Comparison of ENCODE assay signal across 24 mouse cellular contexts in genomic region chr10:92075469-92075868, GRCm38 (mm10).
A peak's percentile ranks its signal among the peaks of the same experiment; 100 is the strongest.
DNase-seq lines count a peak whose midpoint lies in the region; ATAC-seq lines count a peak whose summit lies in the region.
"Had no signal": no experiment of that assay in that cellular context is flagged by ENCODE, and none has a peak within 500 bp of the region (broad histone marks: within the 10 kb centered on the region; RNA-seq: fewer than 3 reads in every experiment).

No protein-coding gene starts in this region.

- no peak for ATAC-seq in hindbrain, embryonic 11.5 days (ENCODE audit: low FRiP score)
- no peak; the same call in 1 of the 2 replicates for ATAC-seq in midbrain, embryonic 11.5 days (ENCODE audit: low FRiP score)
- no peak for ATAC-seq in neural tube, embryonic 14.5 days (ENCODE audit: low read depth)
- no peak for ATAC-seq in granulocyte monocyte progenitor cell, adult 5-6 weeks (replicated peaks; ENCODE audit: poor library complexity, severe bottlenecking)
- ATAC-seq: CD4-positive, CD25-positive, alpha-beta regulatory T cell, adult 4 months; intestine, postnatal 0 days had no signal

- H3K27me3 ChIP-seq in hindbrain, embryonic 11.5 days (ENCODE audit: control insufficient read depth, insufficient read depth, low read length), result no peaks in the 10 kb centered on the region
- no peaks in the 10 kb centered on the region for H3K27me3 ChIP-seq in midbrain, embryonic 11.5 days (ENCODE audit: control insufficient read depth, insufficient read depth, low read length)
- no peaks in the 10 kb centered on the region for H3K27me3 ChIP-seq in neural tube, embryonic 14.5 days (ENCODE audit: control insufficient read depth, insufficient read depth, low read length)
- H3K27me3 ChIP-seq: heart, embryonic 13.5 days; limb, embryonic 12.5 days; liver, embryonic 13.5 days; lung, embryonic 15.5 days; stomach, embryonic 15.5 days had no signal

- peaks cover 4% of the 10 kb centered on the region; the same call in 1 of the 2 replicates for H3K4me1 ChIP-seq in hindbrain, embryonic 11.5 days (replicated peaks; ENCODE audit: control insufficient read depth, insufficient read depth, low read length)
- peaks cover 45% of the 10 kb centered on the region for H3K4me1 ChIP-seq in midbrain, embryonic 11.5 days (ENCODE audit: control insufficient read depth, insufficient read depth, low read length)
- peaks cover 14% of the 10 kb centered on the region; the same call in 1 of the 2 replicates for H3K4me1 ChIP-seq in neural tube, embryonic 14.5 days (ENCODE audit: control insufficient read depth, insufficient read depth, low read length)
- H3K4me1 ChIP-seq: liver, embryonic 13.5 days; stomach, embryonic 15.5 days had no signal

- H3K9me3 ChIP-seq in hindbrain, embryonic 11.5 days (ENCODE audit: control insufficient read depth, low read length), result no peaks in the 10 kb centered on the region
- no peaks in the 10 kb centered on the region for H3K9me3 ChIP-seq in midbrain, embryonic 11.5 days (ENCODE audit: control insufficient read depth, low read length)
- H3K9me3 ChIP-seq in neural tube, embryonic 14.5 days (ENCODE audit: control insufficient read depth, low read length), result no peaks in the 10 kb centered on the region
- H3K9me3 ChIP-seq: heart, embryonic 13.5 days; limb, embryonic 12.5 days; liver, embryonic 13.5 days; lung, embryonic 15.5 days; stomach, embryonic 15.5 days had no signal

- H3K4me2 ChIP-seq in hindbrain, embryonic 11.5 days (replicated peaks; ENCODE audit: low read depth, low read length), result no peak overlapping the region
- no peak overlapping the region for H3K4me2 ChIP-seq in midbrain, embryonic 11.5 days
- no peak overlapping the region for H3K4me2 ChIP-seq in neural tube, embryonic 14.5 days (ENCODE audit: low read depth, low read length)
- H3K4me2 ChIP-seq: heart, embryonic 13.5 days; limb, embryonic 12.5 days; liver, embryonic 13.5 days; lung, embryonic 15.5 days; stomach, embryonic 15.5 days had no signal

- WGBS in hindbrain, embryonic 11.5 days, result 61% methylated on average over 8 of the region's 8 CpGs
- 19% methylated on average over 8 of the region's 8 CpGs for WGBS in midbrain, embryonic 11.5 days
- WGBS in neural tube, embryonic 14.5 days, result 43% methylated on average over 8 of the region's 8 CpGs

- no peak overlapping the region for H3K9ac ChIP-seq in hindbrain, embryonic 11.5 days (ENCODE audit: low read depth, low read length)
- no peak overlapping the region; the same call in 1 of the 2 replicates for H3K9ac ChIP-seq in midbrain, embryonic 11.5 days (ENCODE audit: low read length)
- no peak overlapping the region for H3K9ac ChIP-seq in neural tube, embryonic 14.5 days (replicated peaks; ENCODE audit: low read depth, low read length)
- H3K9ac ChIP-seq: heart, embryonic 13.5 days; limb, embryonic 12.5 days; liver, embryonic 13.5 days; lung, embryonic 15.5 days; stomach, embryonic 15.5 days had no signal

- no peak overlapping the region for H3K4me3 ChIP-seq in hindbrain, embryonic 11.5 days (ENCODE audit: low read depth, low read length)
- H3K4me3 ChIP-seq in midbrain, embryonic 11.5 days (ENCODE audit: low read depth, low read length), result no peak overlapping the region
- no peak overlapping the region for H3K4me3 ChIP-seq in neural tube, embryonic 14.5 days (ENCODE audit: low read depth, low read length)
- H3K4me3 ChIP-seq: erythroblast, embryonic 14.5 days; heart, embryonic 13.5 days; layer of hippocampus, adult 2 months; left cerebral cortex, adult 2 months; limb, embryonic 12.5 days; liver, embryonic 13.5 days; lung, embryonic 15.5 days; myocyte; stomach, embryonic 15.5 days had no signal

- H3K36me3 ChIP-seq in hindbrain, embryonic 11.5 days (ENCODE audit: control insufficient read depth, insufficient read depth, low read length), result no peaks in the 10 kb centered on the region
- no peaks in the 10 kb centered on the region; the same call in 1 of the 2 replicates for H3K36me3 ChIP-seq in midbrain, embryonic 11.5 days (ENCODE audit: control insufficient read depth, insufficient read depth, low read length)
- peaks cover 3% of the 10 kb centered on the region; the same call in 1 of the 2 replicates for H3K36me3 ChIP-seq in neural tube, embryonic 14.5 days (ENCODE audit: control insufficient read depth, insufficient read depth, low read length)
- H3K36me3 ChIP-seq: G1E; heart, embryonic 13.5 days; limb, embryonic 12.5 days; liver, embryonic 13.5 days; lung, embryonic 15.5 days; stomach, embryonic 15.5 days had no signal

- peak; percentile 19 to 27 for DNase-seq in cerebellum, postnatal 10 days
- DNase-seq in cerebellum, postnatal 36 days, result no peak
- peak; percentile 9 for DNase-seq in hindbrain, embryonic 11.5 days (ENCODE audit: low spot score)
- peak; percentile 88 for DNase-seq in midbrain, embryonic 11.5 days (ENCODE audit: low spot score, missing footprints)
- no peak for DNase-seq in testis, postnatal 14 days (ENCODE audit: low spot score)
- DNase-seq in layer of hippocampus, postnatal 25 days (ENCODE audit: extremely low spot score in 1 of 2, low spot score in 1 of 2), result no peak
- DNase-seq: cerebellum, adult 11 months; cerebellum, postnatal 25 days; heart, postnatal 36 days; liver, embryonic 13.5 days; thymus, postnatal 14 days had no signal

- peak overlapping the region; percentile 40 for H3K27ac ChIP-seq in hindbrain, embryonic 11.5 days (ENCODE audit: low read depth, low read length)
- H3K27ac ChIP-seq in midbrain, embryonic 11.5 days (ENCODE audit: low read depth, low read length), result peak overlapping the region; percentile 66
- peak overlapping the region; percentile 66 for H3K27ac ChIP-seq in neural tube, embryonic 14.5 days (ENCODE audit: low read depth, low read length)
- H3K27ac ChIP-seq: heart, embryonic 13.5 days; layer of hippocampus, adult 2 months; left cerebral cortex, adult 2 months; limb, embryonic 12.5 days; liver, embryonic 13.5 days; lung, embryonic 15.5 days; stomach, embryonic 15.5 days had no signal

Comparison
In these comparisons a context has a peak if more than half of its experiments do, and no peak if none do; other contexts are left out.
1. DNase-seq: peak in cerebellum, postnatal 10 days (2 of 2), hindbrain, embryonic 11.5 days (single experiment) and midbrain, embryonic 11.5 days (single experiment); none in cerebellum, postnatal 36 days (0 of 2), testis, postnatal 14 days (single experiment) and layer of hippocampus, postnatal 25 days (0 of 2).
2. Peak in every context shown above with its lines, with median percentiles within 50 percentile points of each other: H3K27ac ChIP-seq.